Mouse (Mus musculus) limb, embryonic 15.5 days (tissue): ENCODE measurements around the gene Bst1. TPM values are rescaled to one million over a fixed set of nuclear protein-coding genes. Genes with fewer than 3 reads are reported as not detected.
A peak's percentile ranks its signal among the peaks of the same experiment; 100 is the strongest.

ENCODE experiments used
- ATAC-seq: fragments of 200-750 bp; cut with Nextera tagmentation; 2 replicates; pipeline ENCODE4 v1.8.0; 2017; ENCODE audit warnings: low read depth, moderate TSS enrichment; ENCODE audit not compliant: insufficient number of reproducible peaks, low FRiP score, low TSS enrichment
- H3K27ac ChIP-seq: fragments of 300-500 bp; sonication (generic); 2 replicates; pipeline ENCODE4 v1.5.1; 2015; ENCODE audit warnings: moderate library complexity, mild to moderate bottlenecking, inconsistent platforms
- H3K27me3 ChIP-seq: fragments of 300-500 bp; sonication (generic); 2 replicates; pipeline ENCODE4 v1.6.1; 2015; ENCODE audit warnings: inconsistent platforms
- H3K36me3 ChIP-seq: fragments of 300-500 bp; sonication (generic); 2 replicates; pipeline ENCODE4 v1.6.1; 2015; ENCODE audit warnings: inconsistent platforms
- H3K4me1 ChIP-seq: fragments of 300-500 bp; sonication (generic); 2 replicates; pipeline ENCODE4 v1.6.1; 2015; ENCODE audit warnings: inconsistent platforms
- H3K4me2 ChIP-seq: fragments of 300-500 bp; sonication (generic); 2 replicates; pipeline ENCODE4 v1.6.1; 2015; ENCODE audit warnings: mild to moderate bottlenecking, inconsistent platforms
- H3K4me3 ChIP-seq: fragments of 300-500 bp; sonication (generic); 2 replicates; pipeline ENCODE4 v1.5.1; 2015; ENCODE audit warnings: mild to moderate bottlenecking, inconsistent platforms
- H3K9ac ChIP-seq: fragments of 300-500 bp; sonication (generic); 2 replicates; pipeline ENCODE4 v1.6.1; 2015; ENCODE audit warnings: inconsistent platforms
- H3K9me3 ChIP-seq: fragments of 300-500 bp; sonication (generic); 2 replicates; pipeline ENCODE4 v1.6.1; 2016; ENCODE audit warnings: inconsistent platforms
- WGBS: fragments of 180-500 bp; shearing (Covaris S2); methylation state at CpG from one replicate; pipeline ENCODE4 v1.1.7; 2015; 5-methylcytosine and 5-hydroxymethylcytosine counted together
- polyA plus RNA-seq: library from polyadenylated mRNA; unstranded; fragments of >200 nt; fragmentation: Nextera tagmentation; extraction: Ambion mirVana; gene quantifications from 2 replicates; pipeline ENCODE4 v1.2.1, GENCODE M21; 2015

Gene Bst1
- polyA plus RNA-seq = 2.0 and 4.0 TPM in 2 replicates

- Histone ChIP-seq H3K27ac (no peak within 1 kb of the TSS), H3K9me3 (no peaks in the 10 kb centered on the region), H3K36me3 (no peaks in the 10 kb centered on the region), H3K9ac (no peak within 1 kb of the TSS), H3K4me1 (peaks cover 5% of the 10 kb centered on the region; the same call in 1 of the 2 replicates), H3K27me3 (no peaks in the 10 kb centered on the region), H3K4me3 (no peak within 1 kb of the TSS), H3K4me2 (no peak within 1 kb of the TSS)
- WGBS = 46% methylated on average over 12 of the region's 12 CpGs
- ATAC-seq = no peak
Measured at GRCm38 (mm10) chr5:43818695-43819094, at the start of gene Bst1. Gene Bst1, plus strand, starts transcription at chr5:43818885.

GRCm38 (mm10) chr5:43770618-43771354, 47.9 kb upstream of the Bst1 start:
- Histone ChIP-seq H3K27me3 (no peaks in the 10 kb centered on the region), H3K9ac (no peak overlapping the region), H3K9me3 (no peaks in the 10 kb centered on the region), H3K4me1 (no peaks in the 10 kb centered on the region), H3K36me3 (peaks cover 27% of the 10 kb centered on the region), H3K4me2 (no peak overlapping the region), H3K4me3 (no peak overlapping the region), H3K27ac (no peak overlapping the region)
- ATAC-seq = no peak
- WGBS = 79% methylated on average over 3 of the region's 3 CpGs

GRCm38 (mm10) chr5:43771555-43771954, 47.1 kb upstream of the Bst1 start:
- no peaks in the 10 kb centered on the region for H3K4me1 ChIP-seq
- no peaks in the 10 kb centered on the region for H3K9me3 ChIP-seq
- H3K36me3 ChIP-seq = peaks cover 25% of the 10 kb centered on the region
- H3K27ac ChIP-seq = no peak overlapping the region
- no peak overlapping the region for H3K9ac ChIP-seq
- 80% methylated on average over 3 of the region's 3 CpGs for WGBS
- no peak overlapping the region for H3K4me3 ChIP-seq
- H3K4me2 ChIP-seq = no peak overlapping the region
- ATAC-seq = no peak
- no peaks in the 10 kb centered on the region for H3K27me3 ChIP-seq

- no peak overlapping the region for H3K4me3 ChIP-seq
- ATAC-seq = no peak
- peaks cover 8% of the 10 kb centered on the region for H3K4me1 ChIP-seq
- H3K27ac ChIP-seq = no peak overlapping the region
- no peaks in the 10 kb centered on the region for H3K36me3 ChIP-seq
- H3K27me3 ChIP-seq = no peaks in the 10 kb centered on the region
- no peak overlapping the region for H3K4me2 ChIP-seq
- H3K9me3 ChIP-seq = no peaks in the 10 kb centered on the region
- H3K9ac ChIP-seq = no peak overlapping the region
Measured at GRCm38 (mm10) chr5:43776407-43776806, 42.3 kb upstream of the Bst1 start.

GRCm38 (mm10) chr5:43776993-43777392, 41.7 kb upstream of the Bst1 start:
- Histone ChIP-seq H3K4me1 (peaks cover 8% of the 10 kb centered on the region), H3K27me3 (no peaks in the 10 kb centered on the region), H3K36me3 (no peaks in the 10 kb centered on the region), H3K27ac (no peak overlapping the region), H3K4me2 (no peak overlapping the region), H3K4me3 (no peak overlapping the region), H3K9ac (no peak overlapping the region), H3K9me3 (no peaks in the 10 kb centered on the region)
- no peak for ATAC-seq
- 64% methylated on average over 1 of the region's 1 CpGs for WGBS

- no peak for ATAC-seq
- Histone ChIP-seq H3K9ac (no peak overlapping the region), H3K9me3 (no peaks in the 10 kb centered on the region), H3K27ac (no peak overlapping the region), H3K4me3 (no peak overlapping the region), H3K27me3 (no peaks in the 10 kb centered on the region), H3K4me1 (peaks cover 13% of the 10 kb centered on the region), H3K4me2 (no peak overlapping the region), H3K36me3 (no peaks in the 10 kb centered on the region)
- WGBS = 95% methylated on average over 3 of the region's 3 CpGs
Measured at GRCm38 (mm10) chr5:43778583-43778982, 40.1 kb upstream of the Bst1 start.

- under 1% methylated on average over 45 of the region's 61 CpGs for WGBS
- no peaks in the 10 kb centered on the region for H3K27me3 ChIP-seq
- H3K27ac ChIP-seq = peak overlapping the region; percentile 96
- peak; percentile 66 for ATAC-seq
- peak overlapping the region; percentile 91 for H3K9ac ChIP-seq
- H3K4me2 ChIP-seq = peak overlapping the region; percentile 47
- no peaks in the 10 kb centered on the region for H3K9me3 ChIP-seq
- H3K4me3 ChIP-seq = peak overlapping the region; percentile 89
- peaks cover 13% of the 10 kb centered on the region for H3K4me1 ChIP-seq
- H3K36me3 ChIP-seq = no peaks in the 10 kb centered on the region
Measured at GRCm38 (mm10) chr5:43781423-43781976, 37.2 kb upstream of the Bst1 start.

GRCm38 (mm10) chr5:43781977-43782930, 36.4 kb upstream of the Bst1 start:
- Histone ChIP-seq H3K9me3 (no peaks in the 10 kb centered on the region), H3K36me3 (no peaks in the 10 kb centered on the region), H3K27ac (peak overlapping the region; percentile 96), H3K4me2 (peak overlapping the region; percentile 79), H3K4me3 (peak overlapping the region; percentile 89), H3K4me1 (peaks cover 13% of the 10 kb centered on the region), H3K27me3 (no peaks in the 10 kb centered on the region), H3K9ac (peak overlapping the region; percentile 91)
- 4% methylated on average over 54 of the region's 82 CpGs for WGBS
- ATAC-seq = peak; percentile 86

- no peaks in the 10 kb centered on the region for H3K9me3 ChIP-seq
- no peaks in the 10 kb centered on the region for H3K27me3 ChIP-seq
- no peaks in the 10 kb centered on the region for H3K36me3 ChIP-seq
- H3K4me3 ChIP-seq = no peak overlapping the region
- no peak for ATAC-seq
- no peak overlapping the region for H3K27ac ChIP-seq
- no peak overlapping the region for H3K9ac ChIP-seq
- H3K4me2 ChIP-seq = no peak overlapping the region
- WGBS = 80% methylated on average over 2 of the region's 2 CpGs
- peaks cover 13% of the 10 kb centered on the region for H3K4me1 ChIP-seq
Measured at GRCm38 (mm10) chr5:43783996-43784395, 34.7 kb upstream of the Bst1 start.

- Histone ChIP-seq H3K4me2 (no peak overlapping the region), H3K9me3 (no peaks in the 10 kb centered on the region), H3K9ac (no peak overlapping the region), H3K27me3 (no peaks in the 10 kb centered on the region), H3K27ac (no peak overlapping the region), H3K4me1 (peaks cover 5% of the 10 kb centered on the region; the same call in 1 of the 2 replicates), H3K36me3 (no peaks in the 10 kb centered on the region), H3K4me3 (no peak overlapping the region)
- 90% methylated on average over 4 of the region's 4 CpGs for WGBS
- no peak for ATAC-seq
Measured at GRCm38 (mm10) chr5:43786607-43787006, 32.1 kb upstream of the Bst1 start.

GRCm38 (mm10) chr5:43787976-43788752, 30.5 kb upstream of the Bst1 start:
- H3K4me3 ChIP-seq = no peak overlapping the region
- H3K27ac ChIP-seq = no peak overlapping the region
- no peaks in the 10 kb centered on the region for H3K9me3 ChIP-seq
- no peaks in the 10 kb centered on the region for H3K36me3 ChIP-seq
- WGBS = 78% methylated on average over 9 of the region's 9 CpGs
- H3K27me3 ChIP-seq = no peaks in the 10 kb centered on the region
- H3K4me1 ChIP-seq = no peaks in the 10 kb centered on the region
- no peak for ATAC-seq
- no peak overlapping the region for H3K4me2 ChIP-seq
- H3K9ac ChIP-seq = no peak overlapping the region
